Mouse (Mus musculus) liver, embryonic 14.5 days (tissue): Measurements from ENCODE around the gene Hexa.

Experiments used
- CTCF ChIP-seq: IDR thresholded peaks from 2 replicates; pipeline ENCODE4 v1.5.1; 2016; ENCODE audit warnings: antibody characterized with exemption, low read depth, control low read depth
- EP300 ChIP-seq: IDR thresholded peaks from 2 replicates; pipeline ENCODE4 v1.6.1; 2016; ENCODE audit warnings: antibody characterized with exemption, low read depth

DNA sequence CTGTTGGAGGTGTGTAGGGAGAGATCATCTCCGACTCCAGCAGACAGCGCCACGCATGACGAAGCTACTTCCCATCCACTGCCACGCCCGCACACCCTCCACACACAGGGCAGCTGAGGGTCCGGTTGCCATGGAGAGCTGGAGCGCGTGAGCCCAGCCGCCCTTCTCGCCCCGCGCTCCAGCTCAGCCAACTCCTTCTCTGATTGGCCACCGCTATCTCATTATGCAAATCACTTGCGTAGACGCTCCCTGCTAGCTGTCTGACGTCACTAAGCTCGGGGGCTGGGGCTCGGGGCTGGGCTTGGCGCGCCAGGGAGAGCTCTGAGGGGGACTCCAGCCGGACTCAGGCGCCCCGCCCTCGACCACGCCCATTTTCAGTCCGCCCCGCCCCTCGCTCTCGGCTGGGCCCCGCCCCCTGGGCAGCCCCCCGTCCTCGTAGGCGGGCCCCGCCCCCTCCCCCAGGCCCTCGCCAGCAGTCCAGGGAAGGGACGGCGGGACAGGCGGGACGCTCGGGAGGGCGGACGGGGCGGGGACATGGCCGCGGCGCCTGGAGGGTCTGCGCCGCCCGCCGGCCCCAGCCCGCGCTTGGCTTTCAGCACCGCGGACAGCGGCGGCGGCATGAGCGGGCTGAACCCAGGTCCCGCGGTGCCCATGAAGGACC, 38.6 kb downstream of the Hexa start, which contains the start of gene Celf6:
- TF ChIP-seq CTCF (no peak), EP300 (no peak)
